Mouse (Mus musculus) lung, adult 18-20 months (tissue): ENCODE results near the gene Hist2h4.
"Not testable (repeated sequence)": the region's sequence is repeated elsewhere in the genome, so short reads cannot be mapped to it uniquely, and the experiment has no call there.

Experiments
- DNase-seq, 2 experiments: peaks; one replicate each; pipeline ENCODE4 v3.0.0; 2022; ENCODE audit warnings: mixed read lengths in 2 of 2

Gene Hist2h4

GRCm38 (mm10) chr3:96268776-96269378 is 5.8 kb upstream of the Hist2h4 start:
- DNase-seq = not testable (repeated sequence)

- peak; percentile 79 to 80 for DNase-seq
Observed at GRCm38 (mm10) chr3:96268051-96268775, 5.1 kb upstream of the Hist2h4 start, which contains the start of gene Hist2h3b. TSS of gene Hist2h3b (plus strand) at chr3:96268654.

GRCm38 (mm10) chr3:96267541-96267940 is 4.4 kb upstream of the Hist2h4 start:
- no peak for DNase-seq

- no peak for DNase-seq
Observed at GRCm38 (mm10) chr3:96266132-96266710, 3.1 kb upstream of the Hist2h4 start.

GRCm38 (mm10) chr3:96264404-96264949 is 1.4 kb upstream of the Hist2h4 start:
- DNase-seq = no peak

- peak; percentile 54 to 57 for DNase-seq
Observed at GRCm38 (mm10) chr3:96263558-96264403, 670 bp upstream of the Hist2h4 start.

GRCm38 (mm10) chr3:96262216-96262875 is 765 bp downstream of the Hist2h4 start:
- peak; percentile 90 to 93 for DNase-seq

- no peak for DNase-seq
Observed at GRCm38 (mm10) chr3:96261623-96262022, 1.5 kb downstream of the Hist2h4 start.

GRCm38 (mm10) chr3:96260220-96260619 is 2.9 kb downstream of the Hist2h4 start:
- no peak for DNase-seq

- DNase-seq = peak in 1 of 2 experiments; percentile 22
Observed at GRCm38 (mm10) chr3:96257190-96257589, 5.9 kb downstream of the Hist2h4 start.

- peak in 1 of 2 experiments; percentile 23 for DNase-seq
Observed at GRCm38 (mm10) chr3:96255926-96256593, 7.1 kb downstream of the Hist2h4 start.

- no peak for DNase-seq
Observed at GRCm38 (mm10) chr3:96254683-96255355, 8.3 kb downstream of the Hist2h4 start.

GRCm38 (mm10) chr3:96251787-96252186 is 11.3 kb downstream of the Hist2h4 start:
- DNase-seq = no peak

GRCm38 (mm10) chr3:96250890-96251289 is 12.2 kb downstream of the Hist2h4 start:
- no peak for DNase-seq

GRCm38 (mm10) chr3:96249034-96249345 is 14.1 kb downstream of the Hist2h4 start:
- no peak for DNase-seq

GRCm38 (mm10) chr3:96248141-96249033 is 14.7 kb downstream of the Hist2h4 start:
- DNase-seq = no peak

GRCm38 (mm10) chr3:96247356-96248140 is 15.6 kb downstream of the Hist2h4 start:
- no peak for DNase-seq

- DNase-seq = not testable (repeated sequence)
Observed at GRCm38 (mm10) chr3:96246427-96246856, 16.7 kb downstream of the Hist2h4 start, which contains the start of gene Hist2h3c1. TSS of gene Hist2h3c1 (plus strand) at chr3:96246685.

GRCm38 (mm10) chr3:96246018-96246417 is 17.1 kb downstream of the Hist2h4 start:
- DNase-seq = not testable (repeated sequence)
